Mouse (Mus musculus) heart, postnatal 10 days (tissue): ENCODE data around the gene Rspo1. TPM values are rescaled to one million over a fixed set of nuclear protein-coding genes. Genes with fewer than 3 reads are reported as not detected.
A peak's percentile ranks its signal among the peaks of the same experiment; 100 is the strongest.
"Not testable (repeated sequence)": the region's sequence is repeated elsewhere in the genome, so short reads cannot be mapped to it uniquely, and the experiment has no call there.

Source experiments
- DNase-seq, 2 experiments: peaks; one replicate each; pipeline ENCODE4 v3.0.0; 2021
- intact Hi-C: fragments of 180-260 bp; cut with DNase I; formaldehyde crosslinking; loops from one replicate; pipeline ENCODE4 v1.15.1; 2025
- total RNA-seq, 2 experiments: library from RNA; stranded (reverse); gene quantifications; 2 replicates each; pipeline ENCODE4 v1.2.3; 2021

Rspo1 gene
- 1 to 10 TPM; 3.4 to 5.6 TPM for total RNA-seq

DNA sequence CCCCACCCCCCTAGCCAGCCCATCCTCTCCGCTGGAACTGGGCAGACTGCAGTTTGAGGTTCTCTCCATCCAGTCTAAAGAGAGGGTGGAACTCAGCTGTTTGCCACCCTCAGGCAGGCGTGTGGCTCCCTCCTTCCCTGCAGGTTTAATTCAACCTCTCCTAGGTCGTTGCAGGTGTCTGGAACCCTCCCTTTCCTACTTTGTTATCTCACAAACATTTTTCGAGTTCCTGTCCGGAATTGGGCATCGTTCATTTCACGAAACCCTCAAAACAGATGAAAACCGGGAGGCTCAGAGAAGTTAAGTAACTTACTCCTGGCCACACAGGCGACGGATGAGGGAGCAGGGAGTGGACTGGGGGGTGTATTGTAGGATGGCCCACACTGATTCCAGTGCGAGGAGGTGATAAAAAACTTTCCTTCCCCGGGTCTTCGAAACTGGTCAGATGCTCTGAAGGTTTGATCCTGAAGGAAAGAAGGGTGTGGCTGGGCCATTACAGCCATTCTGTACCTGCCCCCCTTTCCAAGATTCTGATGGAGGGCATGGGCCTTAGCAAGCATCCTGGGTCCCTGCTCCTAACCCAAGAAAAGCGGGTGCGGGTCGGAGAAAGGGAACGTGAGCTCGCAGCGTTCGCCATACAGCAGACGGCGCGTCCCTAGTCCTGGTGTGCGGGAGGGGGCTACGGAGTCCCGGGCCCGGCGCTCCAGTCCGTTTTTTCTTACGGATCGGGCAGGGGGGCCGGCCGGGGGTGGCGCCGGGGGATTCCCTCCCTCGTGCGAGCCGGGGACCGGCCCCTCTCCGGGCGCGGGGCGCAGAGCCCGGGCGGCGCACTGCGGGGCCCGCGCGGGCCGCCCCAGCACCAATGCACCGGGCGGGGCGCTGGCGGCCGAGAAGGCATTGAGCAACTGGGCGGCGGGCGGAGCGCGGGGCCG is at the start of gene Rspo1:
Gene Rspo1 (plus strand): TSS at position 760 of the 932 bp plus-strand sequence.
- intact Hi-C loops: no loop called here

DNA sequence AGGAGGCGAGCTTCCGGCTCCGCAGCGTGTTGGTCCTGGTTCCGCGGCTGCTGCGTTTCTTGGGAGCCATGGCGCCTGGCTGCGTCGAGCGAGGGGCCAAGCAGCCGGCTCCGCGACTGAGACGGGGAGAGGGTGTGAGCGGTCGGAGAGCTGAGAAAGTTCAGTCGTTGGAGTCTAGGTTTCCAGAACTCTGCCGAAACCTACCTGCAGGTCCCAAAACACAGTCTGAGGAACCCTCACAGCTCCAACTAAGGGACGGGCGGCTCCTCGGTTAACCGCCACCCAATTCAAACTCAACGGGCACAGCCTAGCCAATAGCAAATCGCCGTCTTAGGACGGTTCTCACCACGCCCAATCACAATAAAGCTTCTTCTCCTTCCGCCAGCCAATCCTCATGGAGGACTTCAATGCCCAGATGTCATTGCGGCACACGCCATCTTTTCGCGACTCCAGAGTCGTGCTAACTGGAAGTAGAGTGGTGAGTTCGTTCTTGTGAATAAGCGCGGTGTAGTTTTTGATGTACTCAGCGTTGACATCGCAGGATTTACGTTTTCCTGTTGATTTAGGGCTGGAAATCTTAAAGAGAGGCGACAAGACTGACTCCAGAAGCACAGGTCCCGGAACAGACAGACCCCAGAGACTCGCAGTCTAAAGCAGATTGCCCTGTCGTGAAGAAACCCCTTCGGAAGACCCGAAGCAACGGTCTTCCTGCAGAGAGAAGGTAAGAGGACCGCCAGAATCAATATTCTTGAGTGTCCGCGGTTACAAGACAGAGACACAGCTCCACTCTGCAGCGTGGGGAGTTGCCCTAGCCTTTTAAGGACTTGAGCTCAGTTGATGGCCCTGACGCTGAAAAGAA is 49.4 kb upstream of the Rspo1 start, which contains the start of gene 9930104L06Rik:
Gene 9930104L06Rik (plus strand): TSS at position 436 of the 859 bp plus-strand sequence.
- intact Hi-C loops: loop anchor here (5.0 kb wide), 1 partner anchor 195 kb away; the partner anchor contains the start of gene Inpp5b

More for the DNA sequence above, at the start of gene Rspo1:
- no peak for DNase-seq

DNA sequence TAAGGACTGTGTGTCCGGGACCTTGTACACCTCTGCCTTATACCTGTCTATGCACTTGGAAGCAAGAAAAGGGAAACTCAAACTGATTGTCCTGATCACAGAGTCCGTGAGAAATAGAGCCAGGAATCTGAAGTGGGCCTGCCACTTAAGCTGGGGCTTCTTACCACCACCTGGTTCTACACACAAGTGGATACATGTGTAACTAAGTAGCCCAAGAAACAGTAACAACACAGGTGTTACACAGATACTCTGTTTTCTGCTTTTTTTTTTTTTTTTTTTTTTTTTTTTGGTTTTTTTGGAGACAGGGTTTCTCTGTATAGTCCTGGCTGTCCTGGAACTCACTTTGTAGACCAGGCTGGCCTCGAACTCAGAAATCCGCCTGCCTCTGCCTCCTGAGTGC is 47.0 kb upstream of the Rspo1 start, which contains the start of gene Cdca8:
Gene Cdca8 (minus strand): TSS at position 101 of the 400 bp plus-strand sequence.
- not testable (repeated sequence) for DNase-seq
- intact Hi-C loops: loop anchor here (5.0 kb wide), 1 partner anchor 197 kb away; the partner anchor contains the start of gene Inpp5b

More for the DNA sequence above, 49.4 kb upstream of the Rspo1 start, which contains the start of gene 9930104L06Rik:
- DNase-seq: peak; percentile 97 to 98

DNA sequence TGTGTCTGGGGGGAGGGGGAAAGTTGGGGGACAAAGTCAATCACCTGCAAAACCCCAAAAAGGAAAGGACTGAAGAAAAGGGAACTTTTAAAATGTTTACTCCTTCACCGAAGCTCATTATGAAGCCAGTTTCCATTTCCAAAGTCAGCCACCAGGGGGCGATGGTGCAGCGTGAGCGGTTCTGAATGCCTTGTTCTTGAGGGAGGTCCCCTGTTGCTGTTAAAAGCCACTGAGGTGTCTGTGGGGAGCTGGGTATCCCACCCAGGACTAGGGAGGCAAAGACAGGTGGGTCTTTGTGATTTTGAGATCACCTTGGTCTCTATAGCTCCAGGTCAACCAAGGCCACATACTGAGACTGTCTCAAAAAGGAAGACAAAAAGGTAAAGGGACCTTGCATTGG is 43.2 kb upstream of the Rspo1 start:
- intact Hi-C loops: loop anchor here (1.0 kb wide), 2 partner anchors 116 to 156 kb away; no protein-coding TSS in a partner anchor
- peak; percentile 75 to 91 for DNase-seq

DNA sequence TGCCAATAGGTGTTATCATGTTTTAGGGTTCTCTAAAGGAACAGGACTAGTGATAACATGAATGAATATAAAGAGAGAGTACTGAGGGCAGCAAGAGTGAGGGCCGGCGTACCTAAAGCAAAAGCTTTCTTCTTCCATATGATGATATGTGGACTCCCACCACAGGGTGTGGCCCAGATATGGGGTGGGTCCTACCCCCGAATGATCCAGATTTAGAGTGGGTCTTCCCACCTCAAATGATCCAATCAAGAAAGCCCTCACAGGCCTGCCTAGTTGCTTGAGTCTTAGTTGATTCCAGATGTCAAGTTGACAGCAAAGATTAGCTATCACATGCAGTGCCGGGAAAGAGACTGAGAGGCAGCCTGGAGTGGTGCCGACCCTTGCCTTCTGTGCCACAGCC is 42.4 kb upstream of the Rspo1 start:
- intact Hi-C loops: loop anchor here (1.0 kb wide), 2 partner anchors 116 to 156 kb away; no protein-coding TSS in a partner anchor
- DNase-seq: no peak

DNA sequence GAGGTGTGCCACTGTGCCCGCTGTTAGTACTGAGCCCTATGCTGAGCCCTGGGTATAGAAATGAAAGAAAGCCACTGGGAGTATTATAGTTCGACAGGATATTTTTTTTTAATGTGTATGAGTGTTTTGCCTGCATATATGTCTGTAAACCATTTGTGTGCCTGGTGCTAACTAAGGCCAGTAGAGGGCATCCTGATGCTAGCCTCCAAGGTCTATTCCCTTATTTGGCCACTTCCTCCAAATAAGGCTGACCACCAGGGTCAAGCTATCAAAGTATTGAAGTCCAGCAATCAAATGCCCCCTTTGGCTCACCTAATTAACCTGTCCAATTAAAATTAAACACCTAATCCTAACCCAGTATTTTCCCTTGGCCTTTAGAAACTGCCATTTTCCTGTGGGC is 41.3 kb upstream of the Rspo1 start:
- DNase-seq: no peak
- intact Hi-C loops: no loop called here

DNA sequence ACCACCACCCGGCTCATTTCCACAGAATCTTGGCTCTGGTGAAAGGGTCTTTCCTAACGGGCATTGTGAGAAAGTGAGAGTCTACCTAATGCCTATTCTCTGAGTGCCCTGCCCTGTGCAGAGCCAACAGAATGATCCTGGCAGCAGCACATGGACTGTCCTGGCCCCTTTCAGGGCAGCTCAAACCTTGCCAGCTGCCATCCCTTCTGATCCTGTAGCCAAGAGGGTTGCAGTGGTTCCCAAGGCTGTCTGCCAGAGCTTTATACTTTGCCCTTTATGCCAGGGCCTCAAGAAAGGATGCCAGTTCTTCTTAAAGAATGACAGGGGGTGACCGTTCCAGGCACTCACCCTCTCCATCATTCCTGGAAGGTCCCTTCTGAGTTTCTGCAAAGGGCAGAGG is 36.7 kb upstream of the Rspo1 start:
- intact Hi-C loops: no loop called here
- DNase-seq: no peak

DNA sequence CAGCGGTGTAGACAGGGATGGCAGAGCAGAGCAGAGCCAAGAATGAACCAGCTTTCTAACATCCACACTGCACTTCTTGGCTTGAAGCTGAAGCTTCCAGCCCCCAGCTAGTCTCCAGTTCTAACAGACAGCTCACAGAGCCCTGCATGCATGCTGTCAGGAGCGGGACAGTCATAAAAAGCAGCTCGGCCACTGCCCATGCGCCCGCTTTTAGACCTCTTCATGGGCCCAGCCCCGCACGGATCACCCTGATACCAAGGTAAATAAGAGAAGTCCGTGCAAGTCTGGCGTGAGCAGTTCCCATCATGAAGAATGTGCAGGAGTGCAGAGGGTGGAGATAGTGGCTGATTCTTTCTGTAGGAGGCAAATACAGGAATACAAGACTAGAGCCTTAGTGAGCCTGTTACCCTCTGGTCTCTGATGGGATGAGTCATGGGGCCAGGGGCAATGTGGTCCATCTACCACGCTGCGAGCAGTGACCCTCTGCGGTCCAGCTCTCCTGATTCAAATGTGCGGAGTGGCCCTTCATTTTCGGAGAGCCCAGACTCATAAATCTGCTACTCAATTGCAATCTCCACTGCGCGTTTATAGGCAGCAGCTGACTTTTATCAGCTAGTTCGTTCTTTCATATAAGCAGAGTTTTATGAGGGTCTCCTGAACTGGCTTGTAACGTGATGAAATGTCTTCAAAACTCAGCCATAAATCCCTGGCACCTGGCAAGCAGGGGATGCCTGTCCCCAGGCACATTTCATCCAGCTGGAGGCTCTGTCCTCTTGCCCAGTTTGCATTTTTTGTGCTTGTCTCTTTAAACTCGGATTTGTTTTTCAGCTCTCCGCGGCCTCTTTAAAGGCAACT is 35.8 kb upstream of the Rspo1 start:
- intact Hi-C loops: no loop called here
- peak; percentile 28 to 35 for DNase-seq

DNA sequence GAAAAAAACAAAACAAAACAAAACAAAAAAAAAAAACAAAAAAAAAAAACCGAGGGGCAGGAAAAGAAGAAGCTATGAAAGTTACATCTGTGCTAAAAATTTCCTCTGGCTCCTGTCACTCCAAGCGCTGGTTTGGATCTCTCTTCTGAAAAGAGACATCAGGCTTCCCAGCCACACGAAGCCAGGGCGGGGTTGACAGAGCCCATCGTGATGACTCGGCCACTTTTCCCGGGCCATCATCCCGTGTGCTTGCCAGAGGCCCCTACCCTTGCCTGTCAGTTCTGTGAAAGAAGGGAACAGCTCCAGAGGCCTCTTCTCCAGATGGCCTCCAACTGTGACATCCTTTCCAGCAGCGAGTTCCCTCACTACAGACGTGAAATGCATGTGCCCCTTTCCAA is 35.2 kb upstream of the Rspo1 start:
- peak in 1 of 2 experiments; percentile 19 for DNase-seq
- intact Hi-C loops: no loop called here

DNA sequence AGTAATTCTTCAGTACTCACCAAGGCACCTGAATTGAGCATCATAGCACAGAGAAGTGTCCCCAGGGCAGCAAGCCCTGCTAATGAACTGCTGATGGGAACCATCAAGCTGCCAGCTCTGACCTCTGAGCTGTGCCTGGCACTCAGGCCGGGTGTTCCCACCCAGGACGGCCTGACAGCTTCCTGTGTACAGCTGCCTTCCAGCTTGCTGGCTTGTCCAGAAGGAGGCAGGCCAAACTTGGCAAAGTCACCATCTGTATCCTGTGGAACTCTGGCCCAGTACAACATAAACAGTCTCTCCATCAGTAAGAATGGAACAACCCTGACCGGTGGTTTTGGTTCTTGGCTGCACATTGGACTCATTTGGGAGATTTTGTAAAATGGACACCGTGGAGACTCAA is 32.7 kb upstream of the Rspo1 start:
- DNase-seq: peak in 1 of 2 experiments; percentile 13
- intact Hi-C loops: no loop called here

DNA sequence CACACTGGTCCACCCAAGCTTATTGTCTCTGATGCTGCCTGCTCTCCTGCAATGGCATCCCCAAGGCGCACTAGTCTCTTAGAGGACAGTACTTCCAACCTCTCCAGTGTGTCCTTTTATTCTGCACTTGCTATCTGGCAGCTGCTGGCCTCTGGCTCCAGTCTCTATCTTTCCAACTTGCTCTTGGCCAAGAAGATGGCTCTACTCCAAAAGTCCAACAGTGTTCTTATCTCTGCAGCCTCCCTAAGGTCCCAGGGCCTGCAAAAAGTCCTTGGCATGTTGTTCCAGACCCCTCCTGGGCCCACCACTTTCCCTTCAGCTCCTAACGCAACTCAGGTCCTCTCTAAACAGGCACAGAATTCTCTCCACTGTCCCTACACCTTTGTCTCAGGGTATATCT is 28.9 kb upstream of the Rspo1 start:
- intact Hi-C loops: no loop called here
- DNase-seq: peak; percentile 17 to 19

DNA sequence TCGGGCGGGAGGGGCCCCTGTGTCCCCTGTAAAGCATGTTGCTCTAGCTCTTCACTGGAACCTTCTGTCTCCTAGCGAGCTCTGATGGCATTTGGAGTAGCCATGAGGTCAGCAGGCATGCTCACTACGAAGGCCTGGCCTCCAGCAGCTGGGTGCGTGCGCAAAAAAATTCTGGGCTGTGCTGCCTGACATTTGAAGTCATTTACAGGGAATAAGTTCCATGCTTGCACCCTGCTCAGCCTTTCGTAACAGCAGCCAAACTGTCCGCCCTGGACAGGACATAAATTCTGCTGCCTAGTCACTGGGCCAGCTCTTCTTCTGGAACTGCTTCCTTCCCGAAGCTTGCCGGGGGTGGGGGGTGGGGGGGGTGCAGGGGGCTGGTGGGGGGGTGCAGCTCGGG is 27.2 kb upstream of the Rspo1 start:
- intact Hi-C loops: no loop called here
- peak; percentile 25 to 36 for DNase-seq

DNA sequence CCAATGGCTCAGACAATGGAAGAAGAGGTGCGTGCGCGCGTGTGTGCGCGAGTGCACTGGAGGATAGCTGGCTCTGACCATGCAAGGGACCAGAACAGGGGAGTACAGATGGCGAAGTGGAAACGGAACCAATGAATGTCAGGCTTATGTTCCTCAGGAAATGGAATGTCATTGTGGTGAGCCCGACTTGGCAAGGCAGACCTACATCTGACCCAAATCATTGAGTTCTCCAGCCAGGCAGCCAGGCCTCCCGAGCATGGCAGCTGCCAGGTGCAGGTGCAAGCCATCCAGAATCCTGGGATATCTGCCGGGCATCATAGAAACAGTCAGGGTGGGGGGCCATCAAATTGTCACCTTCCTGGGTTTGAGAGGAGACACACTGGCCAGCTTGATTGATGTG is 25.3 kb upstream of the Rspo1 start:
- intact Hi-C loops: no loop called here
- DNase-seq: no peak

DNA sequence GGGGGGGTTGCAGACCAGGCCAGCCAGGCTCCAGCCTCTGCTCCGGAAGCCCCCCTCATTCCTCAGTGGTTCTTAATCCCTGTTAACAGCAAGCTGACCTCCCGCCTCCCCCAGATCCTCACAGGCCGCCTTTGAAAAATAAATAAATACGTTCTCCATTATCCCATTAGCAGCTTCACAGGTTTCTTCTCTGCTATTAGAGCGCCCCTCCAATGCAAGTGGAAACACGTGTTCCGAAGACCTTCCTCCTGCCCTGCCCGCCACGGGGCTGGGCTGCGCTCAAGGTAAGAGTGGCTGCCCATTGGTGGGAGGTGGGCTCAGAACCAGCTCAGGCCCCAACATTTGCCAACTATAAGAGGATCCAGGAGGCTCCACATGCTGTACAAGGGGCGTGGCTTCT is 23.7 kb upstream of the Rspo1 start:
- no peak for DNase-seq
- intact Hi-C loops: no loop called here

DNA sequence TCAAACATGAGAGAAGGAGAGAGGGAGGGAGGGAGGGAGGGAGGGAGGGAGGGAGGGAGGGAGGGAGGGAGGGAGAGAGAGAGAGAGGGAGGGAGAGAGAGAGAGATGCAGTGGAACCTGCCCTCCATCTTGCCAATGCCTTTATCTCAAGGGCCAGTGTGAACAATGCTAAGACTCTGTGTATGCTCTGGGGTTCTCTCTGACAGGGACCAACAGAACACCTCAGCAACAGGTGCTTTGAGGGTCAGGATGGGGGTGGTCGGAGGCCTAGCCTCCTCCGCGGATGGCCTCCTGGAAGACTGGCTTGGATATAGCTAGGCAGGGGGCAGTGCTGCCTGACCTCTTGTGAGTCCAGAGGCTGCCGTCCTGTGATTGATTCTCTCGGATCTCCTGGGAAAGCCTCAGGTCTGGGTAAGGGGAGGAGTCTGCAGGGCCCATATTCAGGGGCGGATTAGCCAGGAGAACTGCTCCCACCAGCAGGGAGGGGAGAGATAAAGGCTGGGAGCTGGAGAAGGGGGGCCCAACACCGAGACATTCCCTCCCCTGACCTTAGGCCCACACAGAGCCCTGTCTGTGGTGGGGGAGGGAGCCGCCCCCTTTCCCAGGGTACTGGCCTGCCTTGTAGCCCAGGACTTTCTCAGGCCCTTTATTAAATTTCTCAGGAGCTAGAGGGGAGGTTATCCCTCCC is 21.2 kb upstream of the Rspo1 start:
- intact Hi-C loops: no loop called here
- DNase-seq: no peak

DNA sequence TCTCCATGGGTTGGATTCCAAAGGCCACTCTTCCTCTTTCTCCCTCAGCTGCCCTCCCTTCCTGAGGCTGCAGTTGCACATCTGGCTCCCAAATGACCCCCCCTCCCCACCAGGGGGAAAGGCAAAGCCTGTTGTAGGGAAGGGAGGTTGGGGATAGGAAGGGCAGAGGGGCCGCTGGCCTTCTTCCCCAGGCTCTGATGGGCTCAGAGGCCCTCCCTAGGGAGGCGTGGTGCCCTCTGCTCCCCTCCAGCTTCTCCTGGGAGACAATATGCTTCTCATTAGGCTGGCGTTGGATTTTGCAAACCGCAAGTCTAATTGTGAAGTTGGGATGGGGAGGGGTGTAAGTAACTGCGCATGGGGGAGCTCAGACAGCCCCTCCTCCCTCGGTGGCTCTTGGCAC is 17.5 kb upstream of the Rspo1 start:
- intact Hi-C loops: no loop called here
- DNase-seq: no peak

DNA sequence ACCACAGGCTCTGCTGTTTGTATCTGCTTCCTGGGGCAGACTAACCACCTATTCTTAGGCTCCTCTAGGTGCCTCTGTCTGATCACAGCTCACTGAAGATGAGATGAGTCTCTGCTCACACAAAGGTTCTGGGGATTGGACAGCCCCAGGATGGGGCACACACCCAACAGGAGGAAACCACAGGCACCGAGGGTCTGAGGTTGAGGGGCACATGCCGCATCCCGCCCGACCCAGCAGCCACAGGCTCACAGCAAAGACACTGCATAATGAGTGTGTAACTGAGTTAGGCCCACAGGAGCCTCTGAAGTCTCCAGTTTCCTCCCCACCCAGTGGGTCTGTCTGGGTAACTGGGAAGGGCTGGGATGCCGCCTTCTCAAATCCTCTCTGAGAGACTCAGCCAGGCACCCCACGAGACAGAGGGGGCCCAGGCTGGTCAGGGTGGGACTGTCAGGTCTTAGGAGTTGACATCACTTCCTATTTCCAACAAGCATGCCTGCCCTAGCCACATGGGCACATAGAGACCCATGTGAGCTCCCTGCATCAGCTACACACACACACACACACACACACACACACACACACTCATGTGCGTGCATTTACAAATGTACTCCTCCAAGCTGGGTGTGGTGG is 16.9 kb upstream of the Rspo1 start:
- no peak for DNase-seq
- intact Hi-C loops: no loop called here

DNA sequence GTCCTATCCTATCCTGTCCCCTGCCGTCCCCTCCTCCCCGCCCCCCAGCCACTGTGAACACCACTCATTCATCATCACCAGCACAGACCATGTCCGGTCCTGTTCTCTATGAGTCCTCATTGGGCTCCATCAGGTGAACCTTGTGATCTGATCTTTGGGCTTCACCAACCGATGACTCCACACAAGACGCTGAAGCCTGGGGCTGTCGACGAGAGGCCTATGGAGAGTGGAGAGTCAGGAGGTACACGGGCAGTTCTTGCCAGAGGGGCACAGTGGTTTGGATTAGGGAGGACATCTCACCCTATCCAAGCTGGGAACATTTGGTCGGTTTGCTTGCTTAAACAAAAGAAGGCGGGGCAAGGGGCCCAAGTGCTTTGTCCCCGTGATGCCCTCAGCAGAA is 16.0 kb upstream of the Rspo1 start:
- intact Hi-C loops: no loop called here
- DNase-seq: no peak

DNA sequence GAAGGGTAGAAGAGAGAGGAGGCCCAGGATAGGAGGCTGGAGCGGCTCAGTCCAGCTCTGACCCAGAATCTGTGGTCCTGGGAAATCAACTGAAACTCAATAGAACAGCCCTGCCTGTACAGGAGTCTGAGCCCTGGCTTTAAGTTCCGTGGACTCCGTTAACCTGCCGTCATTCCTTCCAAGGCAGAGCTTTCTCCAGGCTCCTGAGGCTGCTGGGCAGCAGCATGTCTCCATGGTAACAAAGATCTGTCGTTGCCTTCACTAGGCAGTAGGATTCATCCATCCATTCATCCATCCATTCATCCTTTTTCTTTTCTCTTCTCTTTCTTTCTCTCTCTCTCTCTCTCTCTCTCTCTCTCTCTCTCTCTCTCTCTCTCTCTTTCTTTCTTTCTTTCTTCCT is 15.6 kb upstream of the Rspo1 start:
- DNase-seq: no peak
- intact Hi-C loops: no loop called here
